Comparison of ENCODE assay signal across 8 mouse cellular contexts in the genomic region with DNA sequence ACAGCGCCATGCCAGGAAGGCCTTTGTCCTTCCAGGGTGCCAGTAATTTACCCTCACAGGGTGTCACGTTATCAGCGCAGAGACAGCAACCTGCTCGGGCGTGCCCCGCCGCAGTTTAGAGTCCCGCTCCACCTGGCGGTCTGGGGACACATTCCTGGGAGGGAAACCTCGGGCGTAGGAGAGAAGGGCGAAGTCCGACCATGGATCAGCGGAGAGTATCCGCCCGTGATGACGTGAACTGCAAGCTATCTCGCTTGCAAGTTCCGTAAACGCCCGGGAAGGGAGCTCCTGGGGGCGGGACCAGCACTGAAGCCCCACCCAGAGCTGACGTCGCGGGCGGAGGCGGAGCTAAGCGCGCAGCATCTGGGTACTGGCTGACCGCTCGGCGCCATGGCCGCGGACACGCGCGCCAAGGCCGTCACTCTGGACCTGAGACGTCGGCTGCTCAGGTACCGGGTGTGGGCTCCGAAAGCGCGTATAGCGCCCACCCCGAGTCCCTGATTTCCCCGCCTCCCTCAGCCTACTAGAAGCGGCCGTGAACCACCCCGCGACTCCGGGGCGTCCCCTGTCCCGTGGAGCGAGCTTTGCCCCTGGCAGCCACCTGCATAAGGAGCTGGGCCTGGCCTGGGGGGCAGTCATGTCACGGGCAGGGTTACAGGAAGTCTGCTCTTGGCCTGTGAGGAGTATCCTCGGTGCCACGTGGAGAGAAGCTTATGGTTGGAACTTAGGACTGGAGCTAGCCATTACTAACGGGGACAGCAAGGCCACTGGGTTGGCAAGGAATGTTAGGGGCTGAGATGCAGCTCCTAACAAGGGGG. TPM values are rescaled to one million over a fixed set of nuclear protein-coding genes. Genes with fewer than 3 reads are reported as not detected.
DNase-seq lines count a peak whose midpoint lies in the region; ATAC-seq lines count a peak whose summit lies in the region.

TSS of gene Phykpl (plus strand) at position 327 of the 818 bp plus-strand sequence.

- H3K27ac ChIP-seq in forebrain, embryonic 14.5 days (ENCODE audit: low read depth, low read length) = peak within 1 kb of the TSS; percentile 96
- H3K27ac ChIP-seq in neural tube, embryonic 15.5 days (replicated peaks) = peak within 1 kb of the TSS; percentile 88

- peak within 1 kb of the TSS; percentile 60 for H3K4me3 ChIP-seq in forebrain, embryonic 14.5 days (ENCODE audit: low read depth, low read length)
- peak within 1 kb of the TSS; percentile 60 for H3K4me3 ChIP-seq in neural tube, embryonic 15.5 days (replicated peaks)

- ATAC-seq in forebrain, embryonic 14.5 days = peak; percentile 95
- ATAC-seq in neural tube, embryonic 15.5 days (ENCODE audit: low FRiP score) = peak; percentile 96

- under 1% methylated on average over 58 of the region's 59 CpGs for WGBS in forebrain, embryonic 14.5 days
- WGBS in neural tube, embryonic 15.5 days = under 1% methylated on average over 59 of the region's 59 CpGs

- peak within 1 kb of the TSS; percentile 91 for H3K4me2 ChIP-seq in forebrain, embryonic 14.5 days (ENCODE audit: low read length)
- H3K4me2 ChIP-seq in neural tube, embryonic 15.5 days = peak within 1 kb of the TSS; percentile 84

- H3K4me1 ChIP-seq in forebrain, embryonic 14.5 days (ENCODE audit: control insufficient read depth, insufficient read depth, low read length) = peaks cover 10% of the 10 kb centered on the region
- peaks cover 20% of the 10 kb centered on the region for H3K4me1 ChIP-seq in neural tube, embryonic 15.5 days

- no peaks in the 10 kb centered on the region for H3K9me3 ChIP-seq in forebrain, embryonic 14.5 days (replicated peaks; ENCODE audit: control insufficient read depth, low read length)
- H3K9me3 ChIP-seq in neural tube, embryonic 15.5 days (replicated peaks) = no peaks in the 10 kb centered on the region

- peak; percentile 96 for DNase-seq in ES-CJ7 (ENCODE audit: low read depth, low spot score)
- peak; percentile 96 for DNase-seq in cerebellum, adult 11 months
- DNase-seq in forebrain, embryonic 14.5 days (ENCODE audit: low spot score) = peak; percentile 97
- peak; percentile 97 to 99 for DNase-seq in heart, postnatal 14 days
- DNase-seq in layer of hippocampus, adult 11-12 months (ENCODE audit: low spot score) = peak; percentile 95
- DNase-seq in lung, adult 18-20 months = peak; percentile 98 to 99
- DNase-seq in testis, postnatal 14 days (ENCODE audit: low spot score) = peak; percentile 92

- peak within 1 kb of the TSS; percentile 90 for H3K9ac ChIP-seq in forebrain, embryonic 14.5 days (ENCODE audit: low read length)
- peak within 1 kb of the TSS; percentile 77 for H3K9ac ChIP-seq in neural tube, embryonic 15.5 days (replicated peaks)

- peaks cover 37% of the 10 kb centered on the region for H3K36me3 ChIP-seq in forebrain, embryonic 14.5 days (ENCODE audit: control insufficient read depth, insufficient read depth, low read length)
- H3K36me3 ChIP-seq in neural tube, embryonic 15.5 days = peaks cover 29% of the 10 kb centered on the region

- no peaks in the 10 kb centered on the region for H3K27me3 ChIP-seq in forebrain, embryonic 14.5 days (replicated peaks; ENCODE audit: control insufficient read depth, insufficient read depth, low read length)
- H3K27me3 ChIP-seq in neural tube, embryonic 15.5 days (replicated peaks) = no peaks in the 10 kb centered on the region

- intact Hi-C loops in heart, postnatal 14 days (cut with DNase I) = no loop called here

RNA-seq across cellular contexts. Expression of gene Phykpl, which starts in this region (rescaled TPM):
- 9.2 and 9.7 TPM in 2 replicates for polyA plus RNA-seq in forebrain, embryonic 14.5 days (2014; fragmentation: Nextera tagmentation; extraction: Ambion mirVana)
- total RNA-seq in heart, postnatal 14 days (2021) = 10 to 100 TPM; 10.3 to 10.4 TPM
- polyA plus RNA-seq in neural tube, embryonic 15.5 days (2015; fragmentation: Nextera tagmentation; extraction: Ambion mirVana) = 8.1 and 10.9 TPM in 2 replicates

Comparison
In these comparisons a context has a peak if more than half of its experiments do, and no peak if none do; other contexts are left out.
1. Peak in every context shown above with its lines: DNase-seq, ATAC-seq, H3K4me3 ChIP-seq and H3K27ac ChIP-seq.